Mouse (Mus musculus) megakaryocyte, embryonic 14.5 days (primary cell): Measurements from ENCODE around the gene Gm11127. TPM values are rescaled to one million over a fixed set of nuclear protein-coding genes. Genes with fewer than 3 reads are reported as not detected.

ENCODE experiments used
- H3K27me3 ChIP-seq: replicated peaks from 2 replicates; pipeline ENCODE3; 2012; ENCODE audit warnings: inconsistent platforms
- H3K36me3 ChIP-seq: replicated peaks from 2 replicates; pipeline ENCODE3; 2012; ENCODE audit warnings: low read length, inconsistent platforms, mixed read lengths
- H3K4me1 ChIP-seq: 2 replicates; pipeline ENCODE4 v1.6.1; 2012; ENCODE audit warnings: inconsistent platforms
- H3K4me3 ChIP-seq: replicated peaks from 2 replicates; pipeline ENCODE3; 2012; ENCODE audit warnings: moderate library complexity, mild to moderate bottlenecking, inconsistent platforms
- H3K9me3 ChIP-seq: 2 replicates; pipeline ENCODE4 v1.6.1; 2012; ENCODE audit warnings: inconsistent platforms
- FLI1 ChIP-seq: IDR thresholded peaks from 2 replicates; pipeline ENCODE4 v1.6.1; 2012; ENCODE audit warnings: low read length, inconsistent platforms, mixed read lengths
- GATA1 ChIP-seq: IDR thresholded peaks from 3 replicates; pipeline ENCODE4 v1.6.1; 2012; ENCODE audit warnings: mixed read lengths, low read length, inconsistent platforms, borderline replicate concordance
- polyA plus RNA-seq: library from polyadenylated mRNA; stranded (reverse); fragments of >175 nt; gene quantifications from 2 replicates; pipeline ENCODE4 v1.2.3, GENCODE M21; 2012; ENCODE audit warnings: low replicate concordance; ENCODE audit not compliant: insufficient read depth

Gm11127 gene
- polyA plus RNA-seq, 1 experiment = 20.5 TPM

GRCm38 (mm10) chr17:36019519-36019918 lies 38.7 kb downstream of the Gm11127 start:
- peaks cover 67% of the 10 kb centered on the region for H3K4me1 ChIP-seq

DNA sequence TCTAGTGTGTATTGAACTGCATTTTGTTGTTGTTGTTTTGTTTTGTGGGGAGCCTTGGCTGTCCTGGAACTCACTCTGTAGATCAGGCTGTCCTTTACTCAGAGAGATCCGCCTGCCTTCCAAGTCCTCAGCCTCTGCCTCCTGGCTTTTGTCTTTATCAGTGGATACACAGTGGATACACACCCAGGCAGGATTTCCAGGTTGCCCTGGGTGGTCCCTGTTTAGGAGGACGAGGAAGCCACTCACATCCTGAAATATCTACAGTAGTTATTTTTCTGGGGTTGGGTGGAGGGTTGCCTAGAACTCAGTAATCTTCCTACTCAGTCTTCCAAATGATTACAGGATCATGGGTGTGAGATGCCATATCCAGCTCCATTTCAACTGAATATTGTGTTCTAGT lies 39.2 kb downstream of the Gm11127 start:
- H3K4me1 ChIP-seq = peaks cover 66% of the 10 kb centered on the region
- H3K4me3 ChIP-seq = peak overlapping the region; percentile 91
- TF ChIP-seq FLI1 = no peak
- TF ChIP-seq GATA1 = no peak
- H3K27me3 ChIP-seq = no peaks in the 10 kb centered on the region
- H3K36me3 ChIP-seq = peaks cover 42% of the 10 kb centered on the region
- H3K9me3 ChIP-seq = no peaks in the 10 kb centered on the region

More at GRCm38 (mm10) chr17:36019519-36019918, 38.7 kb downstream of the Gm11127 start:
- peak overlapping the region; percentile 91 for H3K4me3 ChIP-seq
- no peaks in the 10 kb centered on the region for H3K9me3 ChIP-seq
- H3K27me3 ChIP-seq = no peaks in the 10 kb centered on the region
- no peak for TF ChIP-seq FLI1
- TF ChIP-seq GATA1 = no peak
- peaks cover 38% of the 10 kb centered on the region for H3K36me3 ChIP-seq

DNA sequence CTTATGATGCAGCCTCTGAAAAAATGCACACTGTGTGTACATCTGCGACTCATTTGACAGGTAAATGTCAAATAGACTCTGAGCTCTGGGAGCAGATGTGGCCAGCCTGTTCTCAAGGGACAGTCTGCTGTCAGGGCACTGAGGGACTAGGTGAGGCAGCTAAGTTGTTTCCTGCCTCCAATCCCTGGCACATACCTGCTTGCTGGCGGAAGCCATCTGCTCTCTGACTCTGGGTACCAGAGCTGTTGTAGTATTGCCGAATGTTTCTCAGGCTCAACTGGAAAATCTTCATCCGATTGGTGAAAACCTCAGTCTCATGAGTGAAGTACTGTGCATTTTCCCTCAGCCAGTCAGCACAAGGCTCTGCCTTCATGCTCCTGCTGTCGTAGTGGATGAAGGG lies 41.1 kb downstream of the Gm11127 start:
- peak overlapping the region; percentile 85 for H3K4me3 ChIP-seq
- peaks cover 50% of the 10 kb centered on the region for H3K4me1 ChIP-seq
- TF ChIP-seq GATA1 = no peak
- no peak for TF ChIP-seq FLI1
- no peaks in the 10 kb centered on the region for H3K9me3 ChIP-seq
- peaks cover 38% of the 10 kb centered on the region for H3K36me3 ChIP-seq
- no peaks in the 10 kb centered on the region for H3K27me3 ChIP-seq

- peak overlapping the region; percentile 72 for H3K4me3 ChIP-seq
- peaks cover 38% of the 10 kb centered on the region for H3K36me3 ChIP-seq
- H3K9me3 ChIP-seq = no peaks in the 10 kb centered on the region
- no peak for TF ChIP-seq FLI1
- TF ChIP-seq GATA1 = no peak
- H3K27me3 ChIP-seq = no peaks in the 10 kb centered on the region
- H3K4me1 ChIP-seq = peaks cover 41% of the 10 kb centered on the region
Observed at GRCm38 (mm10) chr17:36014977-36015376, 43.2 kb downstream of the Gm11127 start.

Other genes starting within 250 kb of the Gm11127 start
- gene Ier3, start 236.7 kb downstream of the Gm11127 start, polyA plus RNA-seq = 62.2 and 65.8 TPM in 2 replicates
- gene Flot1, start 235.1 kb downstream of the Gm11127 start, polyA plus RNA-seq = 43.6 and 163 TPM in 2 replicates
- 96.5 and 217 TPM in 2 replicates for gene Tubb5, start 220.1 kb downstream of the Gm11127 start, polyA plus RNA-seq
- 1.2 and 2.3 TPM in 2 replicates for gene Mdc1, start 216.9 kb downstream of the Gm11127 start, polyA plus RNA-seq
- gene Nrm, start 197.1 kb downstream of the Gm11127 start, polyA plus RNA-seq = 5.6 TPM in 1 of 2 replicates, not detected in the other
- 153 and 168 TPM in 2 replicates for gene Ppp1r18, start 192.8 kb downstream of the Gm11127 start, polyA plus RNA-seq
- 23.2 and 32.1 TPM in 2 replicates for gene Dhx16, start 178.6 kb downstream of the Gm11127 start, polyA plus RNA-seq
- 101 and 470 TPM in 2 replicates for gene 2310061I04Rik, start 160.9 kb downstream of the Gm11127 start, polyA plus RNA-seq
- 15.4 and 23.3 TPM in 2 replicates for gene Atat1, start 148.3 kb downstream of the Gm11127 start, polyA plus RNA-seq
- gene Mrps18b, start 142.0 kb downstream of the Gm11127 start, polyA plus RNA-seq = 5.7 TPM in 1 of 2 replicates, not detected in the other
- gene Ppp1r10, start 141.9 kb downstream of the Gm11127 start, polyA plus RNA-seq = 28.5 and 36.4 TPM in 2 replicates
- gene Abcf1, start 88.6 kb downstream of the Gm11127 start, polyA plus RNA-seq = 86.0 and 161 TPM in 2 replicates
- 63.9 and 75.7 TPM in 2 replicates for gene Gnl1, start 78.5 kb downstream of the Gm11127 start, polyA plus RNA-seq
- 11.4 and 13.7 TPM in 2 replicates for gene Prr3, start 78.1 kb downstream of the Gm11127 start, polyA plus RNA-seq
- gene H2-T24, start 37.8 kb downstream of the Gm11127 start, polyA plus RNA-seq = 3.9 TPM in 1 of 2 replicates, not detected in the other
- 13.8 and 44.0 TPM in 2 replicates for gene H2-T23, start 25.5 kb downstream of the Gm11127 start, polyA plus RNA-seq
- gene H2-T22, start 15.6 kb downstream of the Gm11127 start, polyA plus RNA-seq = 6.2 TPM in 1 of 2 replicates, not detected in the other
- 0.25 TPM in 1 of 2 replicates, not detected in the other for gene Gm6034, start 15.4 kb downstream of the Gm11127 start, polyA plus RNA-seq
- 0.29 TPM in 1 of 2 replicates, not detected in the other for gene Gm19684, start 63.3 kb upstream of the Gm11127 start, polyA plus RNA-seq
- gene Gm7030, start 71.1 kb upstream of the Gm11127 start, polyA plus RNA-seq = 0.46 TPM in 1 of 2 replicates, not detected in the other
- not detected in 2 replicates for gene Gm8909, start 110.2 kb upstream of the Gm11127 start, polyA plus RNA-seq
- not detected in 2 replicates for gene H2-T3, start 131.9 kb upstream of the Gm11127 start, polyA plus RNA-seq
- 81.8 and 103 TPM in 2 replicates for gene Rpp21, start 199.7 kb upstream of the Gm11127 start, polyA plus RNA-seq
- gene Trim39, start 213.9 kb upstream of the Gm11127 start, polyA plus RNA-seq = 2.5 TPM in 2 replicates
- not detected in 2 replicates for gene H2-M10.2, start 228.1 kb upstream of the Gm11127 start, polyA plus RNA-seq